Mouse (Mus musculus) CH12.LX (cell line): ENCODE data around the gene Kbtbd3. TPM values are rescaled to one million over a fixed set of nuclear protein-coding genes. Genes with fewer than 3 reads are reported as not detected.

Source experiments
- DNase-seq: peaks from one replicate; pipeline ENCODE4 v3.0.0-alpha.2; 2013; ENCODE audit errors: extremely low read depth
- H3K27ac ChIP-seq: 2 replicates; pipeline ENCODE4 v1.5.1; 2012; ENCODE audit warnings: low read depth, mild to moderate bottlenecking, control low read depth, moderate library complexity; ENCODE audit not compliant: insufficient read depth
- H3K27me3 ChIP-seq: replicated peaks from 2 replicates; pipeline ENCODE3; 2012; ENCODE audit warnings: inconsistent platforms
- H3K36me3 ChIP-seq, 2 experiments: replicated peaks in 1 of 2; 2 replicates each; pipeline versions ENCODE3 to v1.6.1; 2012; ENCODE audit warnings: inconsistent platforms in 1 of 2, low read length in 1 of 2, mild to moderate bottlenecking in 1 of 2, mixed read lengths in 1 of 2, moderate library complexity in 1 of 2; ENCODE audit not compliant: control insufficient read depth in 1 of 2, insufficient read depth in 1 of 2
- H3K4me1 ChIP-seq, 2 experiments: 2 replicates each; pipeline ENCODE4 v1.6.1; 2012; ENCODE audit warnings: inconsistent platforms in 1 of 2, moderate library complexity in 1 of 2; ENCODE audit not compliant: insufficient read depth in 2 of 2, control insufficient read depth in 1 of 2
- H3K4me2 ChIP-seq: 2 replicates; pipeline ENCODE4 v1.6.1; 2012; ENCODE audit warnings: low read depth, mild to moderate bottlenecking, control low read depth; ENCODE audit not compliant: poor library complexity, insufficient read depth, severe bottlenecking
- H3K4me3 ChIP-seq, 3 experiments: fragments of 150-350 bp in 1 of 3; sonication (generic) in 1 of 3; replicated peaks in 1 of 3; 2 replicates each; pipeline versions ENCODE3 to v1.5.1; 2011 to 2012; ENCODE audit warnings: low read depth in 2 of 3, low read length in 2 of 3, mild to moderate bottlenecking in 2 of 3, moderate library complexity in 2 of 3, control low read depth in 1 of 3, improper control_type of control experiment in 1 of 3, inconsistent platforms in 1 of 3, mixed read lengths in 1 of 3; ENCODE audit not compliant: poor library complexity in 1 of 3
- H3K79me2 ChIP-seq: replicated peaks from 2 replicates; pipeline ENCODE4 v1.6.1; 2012; ENCODE audit warnings: mild to moderate bottlenecking, moderate library complexity; ENCODE audit not compliant: control insufficient read depth, poor library complexity, insufficient read depth, severe bottlenecking; ENCODE audit errors: extremely low read depth
- H3K9ac ChIP-seq: 2 replicates; pipeline ENCODE4 v1.6.1; 2012; ENCODE audit warnings: low read depth, mild to moderate bottlenecking, control low read depth, moderate library complexity; ENCODE audit not compliant: insufficient read depth
- H3K9me3 ChIP-seq: replicated peaks from 2 replicates; pipeline ENCODE3; 2012; ENCODE audit warnings: low read length, inconsistent platforms, mixed read lengths
- BHLHE40 ChIP-seq: IDR thresholded peaks from 2 replicates; pipeline ENCODE4 v1.6.1; 2011; ENCODE audit warnings: mild to moderate bottlenecking, low read depth, low read length, improper control_type of control experiment
- CHD2 ChIP-seq: IDR thresholded peaks from 2 replicates; pipeline ENCODE4 v1.6.1; 2011; ENCODE audit warnings: low read length, improper control_type of control experiment
- ELF1 ChIP-seq: IDR thresholded peaks from 2 replicates; pipeline ENCODE4 v1.6.1; 2014; ENCODE audit warnings: low read depth, mild to moderate bottlenecking, inconsistent platforms, low read length, improper control_type of control experiment
- ETS1 ChIP-seq: conservative IDR thresholded peaks from 2 replicates; pipeline ENCODE4 v1.6.1; 2012; ENCODE audit warnings: low read depth, mild to moderate bottlenecking, inconsistent platforms, low read length, improper control_type of control experiment, moderate library complexity
- HCFC1 ChIP-seq: IDR thresholded peaks from 2 replicates; pipeline ENCODE4 v1.6.1; 2012; ENCODE audit warnings: low read depth, mild to moderate bottlenecking, inconsistent platforms, low read length, improper control_type of control experiment
- IRF4 ChIP-seq: IDR thresholded peaks from 2 replicates; pipeline ENCODE4 v1.6.1; 2014; ENCODE audit warnings: low read depth, mild to moderate bottlenecking, inconsistent platforms, low read length, improper control_type of control experiment
- JUN ChIP-seq: IDR thresholded peaks from 2 replicates; pipeline ENCODE4 v1.6.1; 2011; ENCODE audit warnings: low read depth, mild to moderate bottlenecking, low read length, improper control_type of control experiment, moderate library complexity; ENCODE audit not compliant: insufficient read depth
- MEF2A ChIP-seq: IDR thresholded peaks from 2 replicates; pipeline ENCODE4 v1.6.1; 2014; ENCODE audit warnings: low read depth, mild to moderate bottlenecking, inconsistent platforms, low read length, improper control_type of control experiment, borderline replicate concordance
- NELFE ChIP-seq: IDR thresholded peaks from 2 replicates; pipeline ENCODE4 v1.6.1; 2011; ENCODE audit warnings: low read depth, low read length, improper control_type of control experiment
- NRF1 ChIP-seq: IDR thresholded peaks from 2 replicates; pipeline ENCODE4 v1.6.1; 2014; ENCODE audit warnings: low read depth, mild to moderate bottlenecking, inconsistent platforms, low read length, improper control_type of control experiment, moderate library complexity
- POLR2A ChIP-seq: IDR thresholded peaks from 2 replicates; pipeline ENCODE4 v1.6.1; 2011; ENCODE audit warnings: low read depth, mild to moderate bottlenecking, improper control_type of control experiment, low read length
- POLR2AphosphoS2 ChIP-seq: IDR thresholded peaks from 2 replicates; pipeline ENCODE4 v1.6.1; 2011; ENCODE audit warnings: low read depth, low read length, improper control_type of control experiment
- SMC3 ChIP-seq: IDR thresholded peaks from 2 replicates; pipeline ENCODE4 v1.6.1; 2011; ENCODE audit warnings: low read depth, low read length, improper control_type of control experiment
- TCF12 ChIP-seq: IDR thresholded peaks from 2 replicates; pipeline ENCODE4 v1.6.1; 2014; ENCODE audit warnings: low read depth, mild to moderate bottlenecking, inconsistent platforms, low read length, improper control_type of control experiment
- UBTF ChIP-seq: IDR thresholded peaks from 2 replicates; pipeline ENCODE4 v1.6.1; 2012; ENCODE audit warnings: low read depth, mild to moderate bottlenecking, inconsistent platforms, low read length, improper control_type of control experiment, moderate library complexity
- USF1 ChIP-seq: IDR thresholded peaks from 2 replicates; pipeline ENCODE4 v1.6.1; 2014; ENCODE audit warnings: low read depth, mild to moderate bottlenecking, inconsistent platforms, low read length, improper control_type of control experiment
- ZNF384 ChIP-seq: IDR thresholded peaks from 2 replicates; pipeline ENCODE4 v1.6.1; 2012; ENCODE audit warnings: low read depth, low read length, improper control_type of control experiment, inconsistent platforms
- dilution Hi-C: fragments of 300-500 bp; cut with MboI; formaldehyde crosslinking; loops from 2 replicates; pipeline ENCODE4 v1.14.3; 2020; ENCODE audit warnings: low sequenced_read_pairs; ENCODE audit not compliant: extremely low pct_unique_long_range_greater_than_20kb, extremely low pct_ligation_motif_present
- in situ Hi-C: fragments of 300-500 bp; cut with MboI; formaldehyde crosslinking; loops from 3 replicates; pipeline ENCODE4 v1.14.3; 2019; ENCODE audit warnings: low sequenced_read_pairs, low pct_ligation_motif_present, low pct_unique_long_range_greater_than_20kb, mixed read lengths
- polyA plus RNA-seq: library from polyadenylated mRNA; unstranded; fragments of >175 nt; gene quantifications from 2 replicates; pipeline ENCODE4 v1.2.1, GENCODE M21; 2012; ENCODE audit warnings: low read depth; ENCODE audit not compliant: insufficient read length
- total RNA-seq, 2 experiments: library from RNA; depleted of rRNA; stranded (reverse); fragments of 300-350 nt in 1 of 2; fragments of >200 nt in 1 of 2; gene quantifications; 2 replicates each; pipeline ENCODE4 v1.2.3; 2012 to 2014

Gene Kbtbd3
- total and polyA plus RNA-seq, 3 experiments = 0.67 to 1.9 (median 0.72) TPM

DNA sequence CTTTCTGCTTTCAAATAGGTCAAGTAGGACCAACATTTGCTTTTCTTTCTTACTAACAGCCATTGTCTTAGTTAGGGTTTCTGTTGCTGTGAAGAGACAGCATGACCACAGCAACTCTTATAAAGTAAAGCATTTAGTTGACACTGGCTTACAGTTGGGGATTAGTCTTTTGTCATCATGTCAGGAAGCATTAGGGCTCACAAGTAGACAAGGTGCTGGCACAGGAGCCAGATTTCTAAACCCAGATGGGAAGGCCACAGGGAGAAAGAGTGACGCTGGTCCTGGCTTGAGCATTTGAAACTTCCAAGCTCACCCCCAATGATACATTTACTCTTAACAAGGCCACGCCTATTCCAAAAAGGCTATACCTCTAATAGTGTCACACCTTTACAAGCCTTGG lies 6.1 kb downstream of the Kbtbd3 start:
- H3K4me3 ChIP-seq = no peak overlapping the region
- H3K36me3 ChIP-seq = peaks cover 0 to 3% of the 10 kb centered on the region in 2 experiments
- H3K9me3 ChIP-seq = no peaks in the 10 kb centered on the region
- H3K79me2 ChIP-seq = no peaks in the 10 kb centered on the region
- H3K27me3 ChIP-seq = no peaks in the 10 kb centered on the region
- H3K4me1 ChIP-seq = peaks cover 0 to 3% of the 10 kb centered on the region in 2 experiments; a peak in 2 of 4 replicates
- in situ Hi-C loops (no loop called here), dilution Hi-C loops (no loop called here)
- H3K9ac ChIP-seq = no peak overlapping the region
- TF ChIP-seq HCFC1 = no peak
- no peak for TF ChIP-seq IRF4
- no peak for TF ChIP-seq TCF12
- TF ChIP-seq BHLHE40 = no peak
- TF ChIP-seq USF1 = no peak
- TF ChIP-seq NRF1 = no peak
- TF ChIP-seq CHD2 = no peak
- TF ChIP-seq ELF1 = no peak
- no peak for TF ChIP-seq POLR2AphosphoS2
- no peak for TF ChIP-seq ETS1
- TF ChIP-seq JUN = no peak
- TF ChIP-seq NELFE = no peak
- TF ChIP-seq, all 38 proteins: peak for 0
- Histone ChIP-seq H3K27ac (no peak overlapping the region), H3K4me2 (no peak overlapping the region)
- no peak for DNase-seq

DNA sequence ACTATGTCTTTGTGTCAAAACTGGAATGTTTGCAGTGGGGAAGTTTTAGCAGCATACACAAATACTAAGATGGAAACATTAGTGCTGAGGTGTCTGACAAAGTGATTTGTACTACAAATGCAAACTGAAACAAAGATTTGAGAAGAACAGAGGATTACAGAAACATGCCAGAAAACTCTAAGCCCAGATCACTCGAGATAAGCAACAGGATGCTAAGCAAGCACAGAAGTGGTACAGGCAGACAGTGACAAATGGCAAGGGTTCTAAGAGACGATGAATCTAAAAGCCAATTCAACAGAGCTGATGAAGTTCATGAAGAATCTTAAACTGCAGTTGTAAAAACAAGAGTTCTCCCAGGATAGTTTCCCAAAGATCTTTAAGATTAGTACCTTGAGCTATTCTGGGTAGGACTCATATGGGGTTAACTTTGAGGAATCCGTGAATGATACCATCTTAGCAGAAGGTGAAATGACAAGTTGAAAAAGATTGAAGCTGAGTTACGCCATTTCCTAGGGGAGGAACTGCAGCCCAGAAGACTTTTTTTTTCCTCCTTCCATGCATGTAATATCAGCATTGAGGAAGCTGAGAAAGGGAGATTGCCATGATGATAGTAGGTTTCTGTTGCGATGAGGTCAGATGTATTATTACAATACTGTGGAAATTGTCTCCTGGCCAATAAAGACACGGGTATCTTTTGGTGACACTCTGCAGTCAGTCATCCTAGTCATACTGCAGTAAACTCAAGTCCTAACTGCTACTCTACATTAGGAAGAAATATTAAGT lies 9.5 kb downstream of the Kbtbd3 start:
- dilution Hi-C loops = no loop called here
- no peaks in the 10 kb centered on the region for H3K4me1 ChIP-seq
- H3K4me3 ChIP-seq = no peak overlapping the region
- no peak overlapping the region; the same call in 1 of the 2 replicates for H3K4me2 ChIP-seq
- in situ Hi-C loops = no loop called here
- no peak overlapping the region for H3K27ac ChIP-seq
- no peak for DNase-seq
- H3K9me3 ChIP-seq = no peaks in the 10 kb centered on the region
- no peak overlapping the region for H3K9ac ChIP-seq
- no peaks in the 10 kb centered on the region for H3K27me3 ChIP-seq
- TF ChIP-seq UBTF (no peak), ZNF384 (no peak), MEF2A (no peak), TCF12 (no peak), SMC3 (no peak), USF1 (no peak), POLR2A (no peak)
- H3K79me2 ChIP-seq = no peaks in the 10 kb centered on the region
- peaks cover 0 to 3% of the 10 kb centered on the region in 2 experiments for H3K36me3 ChIP-seq
